Mouse (Mus musculus) spleen, postnatal 10 days (tissue): ENCODE results near the gene Papss2.
A peak's percentile ranks its signal among the peaks of the same experiment; 100 is the strongest.

ENCODE experiments used
- DNase-seq, 2 experiments: peaks; one replicate each; pipeline ENCODE4 v3.0.0; 2021 to 2022; ENCODE audit warnings: low spot score in 2 of 2

The Papss2 gene

DNA sequence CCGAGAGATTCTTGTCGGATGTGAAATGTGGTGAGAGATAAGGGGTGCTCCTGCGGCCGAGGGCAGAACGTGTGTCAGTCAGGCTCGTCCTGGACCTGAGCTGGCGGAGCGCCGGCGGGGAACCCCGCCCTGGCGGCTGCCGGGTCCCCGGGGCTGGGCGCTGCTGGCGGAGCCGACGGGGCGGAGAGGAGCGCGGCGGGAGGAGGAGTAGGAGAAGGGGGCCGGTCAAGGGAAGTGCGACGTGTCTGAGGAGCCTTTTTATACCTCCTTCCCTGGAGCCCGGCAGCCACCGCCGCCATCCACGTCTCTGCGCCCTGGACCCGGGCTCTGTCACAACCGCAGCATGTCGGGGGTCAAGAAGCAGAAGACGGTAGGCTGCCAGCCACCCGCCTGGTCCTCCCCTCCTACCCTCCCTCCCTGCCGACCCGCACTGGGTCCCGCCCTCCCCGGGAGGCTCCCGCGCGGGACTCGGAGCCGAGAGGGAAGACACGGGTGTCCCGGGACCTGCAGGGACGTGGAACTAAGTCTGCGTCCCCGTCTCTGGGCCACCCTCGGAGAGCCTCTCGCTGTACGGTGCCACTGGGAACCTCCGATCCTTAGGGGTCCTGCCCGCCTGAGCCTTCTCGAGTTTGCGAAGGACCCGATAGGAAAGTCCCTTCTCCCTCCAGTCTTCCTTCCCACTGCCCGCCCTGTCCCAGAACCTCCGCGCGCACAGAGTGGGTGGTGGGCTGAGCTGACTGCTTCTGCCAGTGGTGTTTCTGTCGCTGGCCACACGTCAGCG, at the start of gene Papss2:
Gene Papss2, plus strand, starts transcription at position 285 of the 781 bp plus-strand sequence.
- DNase-seq: peak; percentile 33 to 54

DNA sequence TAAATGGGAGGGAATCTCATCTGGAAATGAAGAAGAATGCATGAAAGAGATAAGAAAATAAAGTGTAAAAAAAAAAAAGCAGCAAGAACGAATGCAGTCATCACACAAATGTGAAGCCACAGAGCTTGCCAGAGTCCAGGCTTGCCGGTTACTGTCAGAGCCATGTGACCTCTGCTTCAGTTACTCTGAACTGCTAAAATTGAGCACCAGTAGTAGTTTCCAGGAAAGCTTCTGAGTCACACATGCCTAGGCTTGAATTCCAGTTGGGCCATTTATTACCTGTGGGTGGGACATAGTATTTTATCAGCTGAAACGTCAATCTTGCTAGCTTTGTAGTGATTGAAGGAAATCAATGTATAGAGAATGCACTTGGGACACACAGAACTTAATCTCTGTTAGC, 48.2 kb upstream of the Papss2 start:
- DNase-seq: no peak

DNA sequence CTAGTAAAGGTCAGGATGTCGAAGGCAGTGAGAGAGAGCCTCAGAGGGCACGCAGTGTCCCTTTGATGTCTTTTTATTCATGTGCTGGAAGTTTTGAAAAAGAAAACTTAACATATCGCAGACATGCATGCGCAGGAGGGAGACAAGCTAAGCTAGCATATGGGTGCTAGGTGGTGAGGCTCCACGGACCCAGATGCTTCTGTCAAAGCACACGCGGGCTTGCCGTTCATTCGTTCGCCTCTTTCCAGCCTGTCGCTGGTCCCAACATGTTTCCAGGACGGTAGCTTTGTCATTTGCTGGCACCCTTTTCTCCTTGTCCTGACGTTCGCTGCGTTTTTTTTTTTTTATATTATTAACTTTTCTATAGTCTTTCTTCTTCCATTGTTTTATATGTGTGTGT, 47.4 kb upstream of the Papss2 start:
- no peak for DNase-seq

DNA sequence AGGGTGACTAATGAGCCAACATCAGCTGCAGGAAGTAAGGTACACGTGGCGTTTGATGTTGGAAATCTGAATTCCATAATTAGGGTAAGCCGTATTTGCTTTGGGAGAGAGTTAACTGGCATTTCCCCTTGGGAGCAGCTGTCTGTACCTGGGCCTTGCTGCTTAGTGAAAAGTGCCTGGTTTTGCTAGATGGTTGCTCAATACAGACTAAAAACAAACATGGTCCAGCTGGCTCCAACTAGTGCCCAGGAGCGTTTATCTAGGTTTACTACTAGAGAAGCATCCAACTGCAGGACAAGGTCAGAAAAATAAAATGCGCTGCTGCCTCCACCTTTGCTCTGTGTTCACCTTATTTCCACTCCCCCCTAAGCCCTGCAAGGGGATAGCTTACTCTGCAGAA, 45.1 kb upstream of the Papss2 start:
- DNase-seq: no peak

DNA sequence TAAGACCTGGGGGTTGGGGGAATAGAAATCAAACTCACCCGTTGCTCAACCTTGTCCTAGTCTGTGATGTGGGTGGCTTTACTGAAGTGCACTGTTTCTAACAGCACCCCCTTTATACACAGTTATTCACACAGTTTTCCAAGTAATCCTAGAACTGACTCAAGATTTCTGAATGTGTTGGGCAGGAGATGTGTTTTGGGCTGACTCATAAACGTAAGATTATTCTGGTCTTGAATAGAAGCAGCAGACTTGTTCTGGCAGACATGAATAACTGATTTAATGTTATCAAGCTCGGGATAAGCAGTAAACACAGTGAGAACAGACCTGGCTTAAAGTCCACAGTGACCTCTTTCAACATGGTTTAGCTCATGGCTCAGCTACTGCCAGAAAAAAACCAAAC, 44.1 kb upstream of the Papss2 start:
- DNase-seq: no peak

DNA sequence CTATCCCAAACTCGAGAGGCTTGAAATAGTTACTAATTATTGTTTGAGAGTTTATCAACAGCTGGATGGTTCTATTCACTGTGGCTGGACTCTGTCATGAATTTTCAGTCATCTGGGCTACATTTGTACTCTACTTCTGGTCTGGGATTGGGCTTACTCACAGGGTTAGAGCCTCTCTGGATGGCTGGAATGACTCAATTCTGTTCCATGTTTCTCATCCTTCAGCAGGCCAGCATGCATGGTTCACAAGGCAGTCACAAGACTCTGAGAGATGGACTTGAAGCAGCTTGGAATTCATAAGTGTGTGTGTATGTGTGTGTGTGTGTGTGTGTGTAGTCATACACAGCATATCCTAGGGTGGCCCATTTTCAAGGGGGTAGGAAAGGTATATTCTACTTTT, 43.5 kb upstream of the Papss2 start:
- DNase-seq: no peak

DNA sequence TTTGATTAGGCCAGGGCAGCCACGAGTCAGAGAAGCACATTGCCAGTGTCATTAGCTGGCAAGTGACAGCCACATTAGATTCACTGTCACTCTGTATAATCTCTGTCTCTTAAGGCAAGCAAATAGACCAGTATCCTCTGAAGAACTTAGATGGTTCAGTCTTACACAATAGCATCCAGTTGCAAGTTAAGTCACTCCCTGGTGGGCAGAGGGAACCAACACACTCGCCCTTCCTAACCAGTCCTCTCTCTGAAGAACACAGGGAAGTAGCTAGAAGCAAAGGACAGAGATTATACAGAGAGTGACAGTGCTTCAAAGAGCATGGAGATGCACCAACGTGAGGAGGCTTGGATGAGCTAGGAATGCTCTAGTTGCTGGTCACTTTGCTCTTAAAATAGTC, 42.3 kb upstream of the Papss2 start:
- no peak for DNase-seq

DNA sequence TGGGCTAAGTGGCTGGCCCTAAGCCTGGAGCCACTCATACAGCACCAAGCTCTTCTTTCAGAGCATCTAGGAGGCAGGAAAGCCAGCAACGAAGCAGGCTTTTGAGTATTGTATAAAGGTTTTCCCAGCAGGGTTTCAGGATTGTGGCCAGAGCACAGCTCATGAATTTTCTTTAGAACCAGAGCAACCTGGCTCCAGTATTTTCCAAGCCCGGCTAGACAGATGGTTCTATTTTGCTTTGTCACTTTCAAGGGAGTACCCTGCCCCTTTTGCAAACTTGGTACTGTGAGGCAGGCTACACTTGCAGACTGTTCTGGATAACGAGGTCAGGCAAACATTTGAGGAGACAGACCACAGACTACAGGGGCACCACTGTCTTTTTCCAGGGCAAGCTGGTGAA, 40.3 kb upstream of the Papss2 start:
- DNase-seq: no peak

DNA sequence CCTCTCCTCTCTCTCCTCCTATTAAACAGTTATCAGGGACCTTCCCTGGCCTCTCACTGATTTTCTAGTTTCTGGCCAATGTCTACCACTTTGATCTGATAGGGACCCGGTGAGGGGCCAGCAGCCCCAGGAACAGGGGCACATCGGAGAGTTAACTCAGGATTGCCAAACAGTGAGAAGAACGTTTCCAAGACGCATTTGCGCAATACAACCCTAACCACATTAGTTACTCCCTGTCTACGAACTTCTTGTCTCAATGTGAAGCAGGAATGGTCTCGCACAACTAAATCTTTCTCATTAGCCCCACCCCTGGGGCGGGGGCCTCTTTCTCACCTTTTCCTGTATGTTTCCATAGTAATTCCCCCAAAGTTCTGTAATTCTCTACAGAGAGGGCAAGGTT, 28.6 kb upstream of the Papss2 start:
- no peak for DNase-seq

DNA sequence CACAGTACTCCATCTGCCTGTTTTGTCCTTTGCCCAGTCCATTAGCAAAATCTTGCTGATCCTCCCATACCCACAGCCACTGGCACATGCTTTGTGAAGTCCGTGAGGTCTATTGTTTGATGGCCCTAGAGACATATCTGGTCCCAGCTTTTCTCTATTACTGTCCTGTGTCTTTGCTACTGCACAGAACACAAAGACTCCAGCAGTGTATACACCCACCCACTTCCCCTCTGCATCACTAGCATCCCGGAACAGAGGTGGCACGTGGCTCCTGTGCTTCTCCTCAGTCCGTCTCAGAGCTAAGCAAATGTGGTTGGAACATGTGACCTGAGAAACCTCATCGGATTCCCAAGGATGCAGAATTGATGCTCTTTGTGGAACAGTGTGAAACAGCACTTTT, 28.1 kb upstream of the Papss2 start:
- no peak for DNase-seq

DNA sequence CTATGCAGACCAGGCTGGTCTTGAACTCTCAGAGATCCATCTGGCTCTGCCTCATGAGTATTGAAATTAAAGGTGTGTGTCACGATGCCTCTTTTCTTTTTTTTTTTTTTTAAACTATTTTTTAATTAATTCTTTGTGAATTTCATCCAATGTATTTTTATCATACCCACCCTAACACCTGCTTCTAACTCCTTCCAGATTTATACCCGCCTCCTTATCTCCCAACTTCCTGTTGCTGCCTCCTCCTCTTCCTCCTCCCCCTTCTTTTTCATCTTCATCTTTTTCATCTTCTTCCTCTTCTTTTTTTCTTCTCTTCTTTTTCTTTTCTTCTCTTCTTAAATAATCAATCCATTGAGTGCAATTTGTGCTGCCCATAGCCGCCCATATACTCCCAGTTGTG, 27.1 kb upstream of the Papss2 start:
- DNase-seq: no peak

DNA sequence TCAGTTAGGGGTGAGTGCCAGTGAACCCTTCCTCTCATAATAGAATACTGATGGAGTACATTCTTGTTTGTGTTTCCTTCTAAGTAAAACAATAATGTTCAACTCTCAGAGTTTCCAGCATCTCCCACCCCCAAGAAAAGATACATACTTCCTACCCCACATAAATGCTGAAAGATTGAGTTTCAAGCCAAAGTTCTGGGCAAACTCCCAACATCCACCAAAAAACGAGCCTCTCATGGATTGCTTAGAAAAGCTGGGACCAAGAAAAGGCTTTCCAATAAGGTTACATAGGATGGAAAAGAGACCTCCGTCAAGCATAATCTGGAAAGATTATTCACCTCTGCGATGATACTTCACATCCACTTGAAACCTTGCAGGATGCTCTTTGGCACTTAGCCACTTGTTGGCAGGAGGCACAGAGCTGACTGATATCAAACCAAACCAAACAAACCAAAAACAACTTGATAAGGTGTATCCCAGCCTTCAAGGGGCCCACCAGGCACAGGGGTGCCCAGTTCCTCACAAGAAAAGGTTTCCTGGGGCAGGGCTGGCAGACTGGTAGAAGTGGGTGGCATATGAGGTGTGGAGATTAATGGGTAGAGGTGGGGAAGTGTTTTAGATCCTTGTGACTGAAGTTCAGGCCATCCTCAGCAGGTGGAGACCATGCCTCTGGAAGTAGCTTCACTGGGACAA, 26.5 kb upstream of the Papss2 start:
- peak; percentile 11 to 19 for DNase-seq

DNA sequence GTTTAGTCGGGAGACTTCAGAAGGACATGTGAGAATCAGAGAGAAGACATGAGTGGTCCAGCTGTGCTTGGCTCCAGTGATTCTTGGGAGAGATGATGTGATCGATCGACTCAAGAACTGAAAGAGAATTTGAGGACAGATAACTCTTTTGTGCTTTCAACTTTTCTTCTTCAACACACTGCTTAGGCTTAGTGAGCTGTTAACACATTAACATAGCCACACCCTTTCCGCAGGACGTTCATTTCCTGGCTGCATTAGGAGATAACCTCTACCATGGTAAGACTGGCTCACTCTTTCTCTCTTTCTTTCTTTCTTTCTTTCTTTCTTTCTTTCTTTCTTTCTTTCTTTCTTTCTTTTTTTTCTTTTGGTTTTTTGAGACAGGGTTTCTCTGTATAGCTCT, 25.9 kb upstream of the Papss2 start:
- peak in 1 of 2 experiments; percentile 26 for DNase-seq

DNA sequence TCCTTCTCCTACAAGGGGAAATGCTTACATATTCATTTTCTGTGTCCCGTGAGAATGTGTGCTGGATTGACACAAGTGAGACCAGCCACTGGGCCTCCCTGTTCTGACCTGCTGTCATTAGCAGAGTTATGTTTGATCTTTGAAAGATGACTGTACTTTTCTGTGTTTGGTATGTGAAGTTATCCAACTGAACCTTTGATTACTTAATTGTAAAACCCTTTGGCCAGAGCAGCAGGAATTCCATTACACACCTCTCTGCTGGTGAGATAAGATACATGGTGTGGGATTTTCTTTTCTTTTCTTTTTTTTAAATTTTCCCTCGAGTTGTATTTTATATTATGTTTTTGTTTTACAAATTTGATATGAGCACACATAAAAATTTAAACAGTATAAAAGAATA, 23.4 kb upstream of the Papss2 start:
- DNase-seq: no peak

DNA sequence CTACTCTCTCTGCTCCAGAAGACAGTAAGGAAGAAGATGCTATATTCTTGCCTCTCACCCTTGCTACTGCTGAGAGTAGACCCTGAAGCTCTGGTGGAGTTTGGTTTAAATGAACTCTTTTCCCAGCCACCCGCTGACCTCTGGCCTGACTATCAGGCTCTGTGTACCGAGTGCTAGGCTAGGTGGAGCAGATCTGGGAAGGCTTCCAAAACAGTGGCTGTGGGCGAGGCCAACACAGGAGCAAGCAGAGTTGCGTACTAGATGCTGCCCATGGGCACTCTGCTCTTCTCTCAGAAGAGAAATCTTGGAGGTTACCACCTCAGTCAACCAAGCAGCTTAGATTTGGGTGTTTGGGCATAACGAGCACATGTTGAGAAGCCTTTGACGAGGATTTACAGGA, 22.3 kb upstream of the Papss2 start:
- DNase-seq: no peak

DNA sequence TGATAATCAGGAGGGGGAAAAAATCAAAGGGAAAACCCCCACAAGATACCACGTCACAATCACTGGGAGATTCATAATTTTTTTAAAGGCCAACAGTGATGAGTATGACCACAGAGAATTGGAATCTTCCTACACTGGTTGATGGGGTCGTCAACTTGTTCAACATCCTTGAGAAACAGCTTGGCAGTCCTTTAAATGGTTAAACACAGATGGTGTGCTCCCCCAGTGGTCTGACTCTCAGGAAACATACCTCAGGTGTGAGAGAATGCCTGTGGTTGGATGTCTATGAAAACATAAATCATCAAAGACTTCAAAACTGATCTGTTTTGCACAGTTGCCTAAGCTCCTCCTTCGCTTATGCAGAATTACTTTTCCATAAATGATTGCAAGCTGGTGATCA, 20.7 kb upstream of the Papss2 start:
- no peak for DNase-seq

DNA sequence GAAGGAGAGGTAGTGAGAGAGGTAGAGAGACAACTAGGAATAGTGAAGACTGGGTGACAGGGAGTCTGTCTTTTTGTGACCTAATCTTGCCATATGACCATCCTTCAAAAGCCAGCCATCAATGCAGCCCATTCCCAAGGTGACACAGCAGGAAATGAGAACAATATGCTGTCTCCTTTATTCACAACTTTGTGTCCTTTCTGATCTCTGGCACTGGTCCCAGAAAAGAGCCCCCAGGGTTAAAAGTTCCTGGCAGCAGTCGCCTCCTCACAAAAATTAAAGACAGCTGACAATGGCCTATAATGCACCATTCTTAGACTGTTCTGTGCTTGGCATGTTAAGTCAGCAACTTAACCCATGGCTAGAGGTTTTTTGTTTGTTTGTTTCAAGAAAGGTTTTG, 17.8 kb upstream of the Papss2 start:
- DNase-seq: no peak

DNA sequence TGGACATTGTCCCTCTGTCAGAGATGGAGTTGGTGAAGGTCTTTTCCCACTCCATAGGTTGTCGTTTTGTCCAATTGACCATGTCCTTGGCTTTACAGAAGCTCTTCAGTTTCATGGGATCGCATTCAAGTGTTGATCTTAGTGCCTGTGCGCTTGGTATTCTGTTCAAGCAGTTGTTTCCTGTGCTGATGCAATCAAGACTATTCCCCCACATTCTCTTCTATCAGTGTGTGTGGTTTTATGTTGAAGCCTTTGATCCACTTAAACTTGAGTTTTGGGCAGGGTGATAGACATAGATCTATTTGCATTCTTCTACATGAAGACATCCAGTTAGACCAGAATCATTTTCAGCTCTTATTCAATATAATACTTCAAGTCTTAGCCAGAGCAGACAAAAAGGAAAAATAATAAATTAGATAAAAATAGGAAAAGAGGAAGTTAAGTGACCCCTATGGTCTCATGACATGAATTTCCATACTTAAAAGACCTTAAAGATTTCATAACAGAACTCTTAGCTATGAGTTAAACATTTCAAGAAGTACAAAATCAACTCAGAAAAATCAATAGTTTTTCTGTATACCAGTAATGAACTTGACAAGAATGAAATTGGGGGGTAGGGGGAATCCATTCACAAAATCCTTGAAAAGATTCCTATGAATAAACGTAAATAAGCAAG, 12.4 kb upstream of the Papss2 start:
- no peak for DNase-seq

DNA sequence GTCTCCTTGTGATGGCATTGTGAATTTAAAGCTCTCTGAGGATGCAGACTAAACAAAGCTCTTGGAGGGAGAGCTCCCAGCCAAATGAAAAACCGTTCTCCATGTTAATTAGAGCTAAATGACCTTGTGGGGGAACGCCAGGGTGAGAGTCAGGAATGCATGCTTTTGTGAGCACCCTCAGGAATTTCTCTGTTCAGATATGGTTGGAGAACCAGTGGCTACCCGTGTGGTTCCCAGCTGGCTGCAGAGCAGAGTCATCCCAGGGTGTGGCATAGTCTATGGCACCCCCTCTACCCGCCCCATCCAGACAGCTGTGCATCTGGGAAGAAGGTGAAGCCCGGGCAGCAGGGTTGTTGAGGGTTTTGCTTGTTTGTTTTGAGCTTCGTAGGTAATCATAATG, 7.9 kb upstream of the Papss2 start:
- DNase-seq: no peak

DNA sequence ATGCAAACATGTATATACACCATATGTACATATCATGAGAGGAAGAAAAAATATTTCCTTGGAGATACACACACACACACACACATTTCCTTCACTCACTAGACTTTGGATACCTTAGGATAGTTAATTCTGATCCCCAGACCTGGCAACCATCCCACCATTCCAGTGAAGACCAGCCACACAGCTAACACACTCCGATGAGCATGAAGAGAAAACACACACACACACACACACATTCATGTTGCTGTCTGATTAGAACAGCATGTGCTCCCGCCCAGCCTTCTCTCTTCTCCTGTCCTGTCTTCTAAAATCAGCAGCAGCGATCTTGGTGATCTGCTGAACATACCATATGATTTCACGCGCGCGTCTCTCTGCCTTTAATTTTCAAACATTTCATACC, 2.8 kb upstream of the Papss2 start:
- DNase-seq: no peak

DNA sequence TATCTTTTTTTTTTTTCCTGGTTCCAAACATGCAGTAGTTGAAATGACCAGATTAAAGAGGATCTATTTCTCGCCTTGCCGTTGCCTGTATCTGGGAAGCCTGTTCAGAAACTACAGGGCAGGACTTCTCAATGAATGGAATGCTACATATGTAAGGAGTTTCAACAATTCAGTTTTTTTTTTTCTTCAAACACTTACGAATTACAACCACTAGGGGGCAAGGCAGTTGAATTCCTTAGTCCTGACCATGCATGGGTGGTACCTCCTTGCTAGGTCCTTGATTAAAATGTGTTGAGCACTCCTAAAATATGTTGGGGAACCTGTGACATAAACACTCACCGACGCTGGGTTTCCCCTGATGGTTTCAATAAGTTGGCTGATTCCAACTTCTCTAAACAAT, 1.7 kb upstream of the Papss2 start:
- no peak for DNase-seq

DNA sequence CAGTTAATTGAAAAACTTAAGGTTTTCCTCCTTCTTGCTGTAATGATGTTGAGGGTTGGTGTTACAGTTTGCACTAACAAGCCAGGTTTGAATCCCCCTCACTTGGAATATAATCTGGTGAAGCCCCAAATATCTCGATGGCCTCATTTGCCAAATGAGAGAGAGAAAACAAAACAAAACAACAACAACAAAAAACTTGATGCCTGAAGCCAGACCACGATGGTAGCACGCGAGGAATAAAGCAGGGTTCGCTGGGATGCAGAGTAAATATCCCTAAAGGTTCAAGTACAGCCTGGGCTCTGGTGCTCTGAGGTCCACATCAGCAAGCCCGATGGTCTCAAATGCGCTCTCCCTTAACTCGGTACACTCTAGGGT, 472 bp upstream of the Papss2 start:
- no peak for DNase-seq

DNA sequence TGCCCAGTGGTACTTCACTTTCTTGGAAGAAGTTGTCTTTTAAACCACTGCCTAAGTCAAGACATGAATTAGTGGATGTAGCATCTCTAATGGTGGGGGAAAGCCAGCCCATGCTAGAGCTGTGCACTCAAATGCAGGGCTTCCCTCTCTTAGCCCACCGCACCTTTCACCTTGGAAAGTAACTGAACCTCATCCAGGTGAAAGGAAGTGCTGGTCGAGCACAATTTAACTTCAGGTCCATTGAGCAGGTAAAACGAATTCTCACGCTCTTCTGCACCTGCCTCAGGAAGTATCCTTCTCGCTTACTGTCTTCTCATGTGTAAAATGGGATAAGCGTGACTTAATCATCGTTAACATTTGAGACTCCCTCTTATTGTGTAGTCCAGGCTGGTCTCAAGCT, 3.4 kb downstream of the Papss2 start:
- DNase-seq: no peak
